Mouse (Mus musculus) A20 (cell line): Measurements from ENCODE around the gene Rab4a.

ENCODE experiments used
- DNase-seq: peaks from one replicate; pipeline ENCODE4 v3.0.0-alpha.2; 2011; ENCODE audit warnings: low read depth, low spot score

The Rab4a gene

DNA sequence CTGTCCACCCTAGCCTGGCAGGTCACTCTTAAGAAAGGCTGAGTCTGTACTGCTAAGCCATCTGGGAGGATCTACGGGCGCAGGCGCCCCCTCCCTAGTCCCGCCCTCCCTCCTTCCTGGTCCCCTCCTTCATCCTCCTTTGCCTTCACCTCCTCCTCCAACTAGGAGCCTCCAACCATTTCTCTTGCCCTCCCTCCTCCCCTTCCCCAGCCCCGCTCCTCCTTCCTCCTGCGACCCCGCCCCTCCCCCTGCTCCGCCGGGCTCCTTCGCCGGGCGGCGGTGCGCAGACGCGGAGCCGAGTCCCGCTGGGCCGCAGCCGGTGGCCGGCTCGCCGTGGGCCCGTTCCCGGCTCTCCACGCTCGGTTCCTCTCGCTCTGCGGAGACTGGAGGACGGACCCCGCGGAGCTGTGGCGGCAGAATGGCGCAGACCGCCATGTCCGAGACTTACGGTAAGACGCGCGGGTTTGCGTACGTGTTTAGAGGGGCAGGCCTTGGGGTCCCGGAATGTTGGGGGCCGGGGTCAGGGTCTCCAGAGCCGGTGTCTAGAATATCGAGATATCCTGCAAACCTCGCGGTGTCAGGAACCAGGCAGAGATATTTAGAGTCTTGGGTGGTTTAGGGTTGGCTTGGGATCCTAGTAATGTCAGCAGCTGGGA, at the start of gene Rab4a:
Gene Rab4a (plus strand): TSS at position 268 of the 656 bp plus-strand sequence.
- no peak for DNase-seq

- DNase-seq = no peak
Observed at GRCm38 (mm10) chr8:123756901-123757300, 48.9 kb upstream of the Rab4a start.

DNA sequence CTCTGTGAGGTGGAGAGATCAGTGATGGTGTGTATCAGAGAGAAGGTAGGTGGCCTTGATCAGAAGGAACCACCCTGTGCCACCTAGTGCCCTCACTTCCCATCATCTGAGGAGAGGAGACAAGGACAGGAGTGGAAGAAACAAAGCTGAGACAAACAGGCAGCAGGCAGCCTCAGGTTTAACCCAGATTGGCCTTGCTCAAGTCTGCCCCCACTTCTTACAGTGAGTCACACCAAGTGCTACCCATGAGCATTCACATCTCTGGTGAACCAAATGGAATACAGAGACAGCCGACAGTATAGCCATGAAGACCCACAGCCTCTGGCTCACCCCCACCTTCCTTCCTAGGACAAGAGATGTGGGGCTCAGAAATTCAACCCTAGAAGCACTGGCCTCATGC, 46.9 kb upstream of the Rab4a start:
- no peak for DNase-seq

- no peak for DNase-seq
Observed at GRCm38 (mm10) chr8:123759933-123760332, 45.9 kb upstream of the Rab4a start.

- no peak for DNase-seq
Observed at GRCm38 (mm10) chr8:123760579-123760978, 45.2 kb upstream of the Rab4a start.

DNA sequence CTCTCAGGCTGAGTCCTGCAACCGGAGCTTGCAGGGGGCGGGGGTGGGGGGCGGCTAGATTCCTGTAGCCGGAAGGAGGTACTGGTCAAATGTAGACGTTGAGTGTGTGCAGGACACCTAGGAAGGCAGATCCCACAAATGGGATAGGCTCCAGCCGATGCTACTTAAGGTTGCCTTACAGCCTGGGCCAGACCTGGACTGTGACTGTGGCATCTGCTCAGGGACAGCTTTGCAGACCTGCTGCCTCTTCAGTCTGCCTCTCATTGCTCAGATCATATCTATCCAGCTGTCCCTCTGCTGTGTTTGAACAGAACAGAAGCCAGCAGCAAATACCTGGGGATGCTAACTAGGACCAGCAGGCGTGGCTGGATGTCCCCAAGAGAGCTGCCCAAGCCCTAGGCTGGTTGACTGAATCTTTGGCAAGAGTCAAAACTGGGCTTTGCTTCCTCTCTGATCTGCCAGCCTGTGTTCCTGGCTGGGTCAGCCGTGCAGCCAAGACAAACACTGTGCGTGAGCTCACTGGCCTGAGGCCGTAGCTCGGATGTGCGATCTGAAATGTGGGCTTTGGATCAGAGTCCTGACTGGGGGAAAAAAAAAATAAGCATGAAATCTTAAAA, 44.4 kb upstream of the Rab4a start:
- no peak for DNase-seq

GRCm38 (mm10) chr8:123761883-123762270, 43.9 kb upstream of the Rab4a start:
- DNase-seq = no peak

- no peak for DNase-seq
Observed at GRCm38 (mm10) chr8:123763355-123763754, 42.4 kb upstream of the Rab4a start.

GRCm38 (mm10) chr8:123764671-123765070, 41.1 kb upstream of the Rab4a start:
- DNase-seq = no peak

DNA sequence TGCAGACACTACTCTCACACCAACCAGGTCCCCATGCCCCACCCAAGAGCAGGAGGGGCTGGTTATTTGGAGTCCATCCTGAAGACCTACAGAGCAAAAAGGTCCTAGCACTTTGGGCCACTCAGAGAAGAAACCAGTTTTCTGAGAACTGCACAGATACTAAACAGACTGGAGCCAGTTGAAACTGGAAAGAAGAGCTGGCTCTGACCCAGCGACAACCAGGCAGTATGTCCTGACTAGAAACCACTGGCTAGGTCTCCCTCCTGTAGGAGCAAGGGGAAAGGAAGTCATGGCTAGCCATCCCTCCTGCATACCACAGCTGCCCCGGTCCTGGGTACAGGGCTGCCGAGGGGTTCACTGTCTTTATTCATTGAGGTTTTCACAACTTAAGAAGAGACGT, 39.3 kb upstream of the Rab4a start:
- no peak for DNase-seq

- no peak for DNase-seq
Observed at GRCm38 (mm10) chr8:123767874-123768273, 37.9 kb upstream of the Rab4a start.

- peak; percentile 58 for DNase-seq
Observed at GRCm38 (mm10) chr8:123768492-123769356, 37.1 kb upstream of the Rab4a start.

GRCm38 (mm10) chr8:123773468-123773867, 32.3 kb upstream of the Rab4a start:
- DNase-seq = no peak

DNA sequence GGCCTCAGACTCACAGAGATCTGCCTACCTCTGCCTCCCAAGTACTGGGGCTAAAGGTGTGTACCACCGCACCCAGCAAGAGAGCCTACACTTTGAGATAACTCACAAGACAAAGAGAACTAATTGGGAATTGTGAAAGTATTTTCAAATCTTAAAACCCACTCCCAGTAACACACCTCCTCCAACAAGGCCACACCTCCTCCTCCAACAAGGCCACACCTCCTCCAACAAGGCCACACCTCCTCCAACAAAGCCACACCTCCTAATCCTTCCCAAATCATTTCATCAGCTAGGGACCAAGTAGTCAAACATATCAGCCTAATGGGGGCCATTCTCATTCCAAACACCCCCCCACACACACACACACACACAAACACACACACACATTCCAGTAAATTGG, 31.3 kb upstream of the Rab4a start:
- DNase-seq = no peak

DNA sequence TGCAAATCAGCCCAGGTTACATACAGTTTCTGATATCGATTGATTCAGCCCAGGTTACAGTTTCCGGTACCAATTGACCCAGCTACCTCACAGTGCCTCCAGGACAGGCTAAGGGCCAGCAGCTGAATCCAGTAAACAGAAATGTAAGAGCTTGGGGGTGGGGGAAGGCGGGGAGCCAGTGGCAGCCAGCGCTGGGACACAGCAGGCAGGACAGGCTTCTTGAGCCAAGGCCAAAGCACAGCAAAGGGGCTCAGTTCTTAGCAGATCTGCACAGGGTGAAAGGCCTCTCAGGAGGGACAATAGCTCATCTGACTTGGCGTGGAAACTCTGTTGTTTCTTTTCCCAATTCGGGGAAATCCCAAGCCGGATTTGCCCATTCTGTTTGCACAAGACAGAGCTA, 28.5 kb upstream of the Rab4a start:
- DNase-seq = no peak

DNA sequence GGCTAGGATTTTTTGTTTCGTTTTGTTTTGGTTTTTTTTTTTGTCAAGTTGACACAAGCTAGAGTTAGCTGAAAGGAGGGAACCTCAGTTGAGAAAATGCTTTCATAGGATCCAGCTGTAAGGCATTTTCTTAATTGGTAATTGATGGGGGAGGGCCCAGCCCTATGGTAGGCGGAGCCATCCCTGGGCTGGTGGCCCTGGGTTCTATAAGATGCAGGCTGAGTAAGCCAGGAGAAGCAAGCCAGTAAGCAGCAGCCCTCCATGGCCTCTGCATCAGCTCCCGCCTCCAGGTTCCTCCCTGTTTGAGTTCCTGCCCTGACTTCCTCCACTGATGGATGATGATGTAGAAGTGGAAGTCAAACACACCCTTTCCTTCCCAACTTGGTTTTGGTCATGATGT, 25.3 kb upstream of the Rab4a start:
- no peak for DNase-seq

DNA sequence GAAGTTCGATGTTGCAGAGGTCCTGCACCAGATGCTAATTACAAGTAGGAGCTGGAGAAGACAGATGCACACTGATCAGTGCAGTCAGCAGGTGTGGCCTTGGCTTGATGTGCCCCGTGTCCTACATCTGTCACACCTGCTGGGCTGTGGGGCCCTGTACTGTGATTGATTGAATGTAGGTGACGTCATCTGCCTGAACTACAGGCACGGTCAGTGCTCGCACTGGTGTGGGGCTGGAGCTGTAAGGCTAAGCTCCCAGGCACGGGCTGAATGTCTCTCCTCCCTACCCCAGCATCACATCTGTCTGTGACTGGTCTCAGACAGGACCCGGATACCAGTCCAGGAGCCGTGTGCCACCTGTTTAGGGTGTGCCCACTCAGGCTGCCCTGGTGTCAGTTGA, 24.5 kb upstream of the Rab4a start:
- no peak for DNase-seq

- peak; percentile 74 for DNase-seq
Observed at GRCm38 (mm10) chr8:123783525-123784249, 22.1 kb upstream of the Rab4a start.

GRCm38 (mm10) chr8:123786166-123786565, 19.6 kb upstream of the Rab4a start:
- DNase-seq = no peak

DNA sequence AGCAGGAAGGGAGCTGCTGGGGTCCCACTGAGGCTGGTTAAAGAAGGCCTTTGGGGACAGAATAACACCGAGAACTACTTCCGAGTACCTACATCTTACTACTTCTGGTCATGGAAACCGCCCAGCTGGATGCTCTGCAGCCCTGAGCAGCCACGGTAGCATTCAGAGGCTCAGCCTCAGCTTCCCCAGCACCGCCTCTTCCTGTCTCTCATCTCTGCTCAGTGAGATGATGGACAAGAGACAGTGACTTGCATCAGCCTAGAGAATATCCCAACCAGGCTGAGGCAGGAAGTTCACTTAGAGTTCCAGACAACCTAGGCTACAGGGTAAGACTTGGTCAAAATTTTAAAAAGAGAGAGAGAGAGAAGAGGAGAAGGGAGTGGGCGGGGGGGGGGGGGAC, 19.1 kb upstream of the Rab4a start:
- DNase-seq = peak; percentile 44

- DNase-seq = peak; percentile 82
Observed at GRCm38 (mm10) chr8:123787254-123787897, 18.4 kb upstream of the Rab4a start.
